Mouse (Mus musculus): ENCODE measurements around the gene Zfp277. TPM values are rescaled to one million over a fixed set of nuclear protein-coding genes. Genes with fewer than 3 reads are reported as not detected.

Gene Zfp277
- 10 to 100 TPM; 26.3 to 28.7 (median 26.9) TPM for total RNA-seq (2022)

GRCm38 (mm10) chr12:40445648-40446449, at the start of gene Zfp277, which contains the start of gene Dock4:
Zfp277 (minus strand) TSS chr12:40445902.
Dock4 (plus strand) TSS chr12:40445952.
- peak; percentile 99 for DNase-seq (ENCODE audit: low spot score in 2 of 2)

GRCm38 (mm10) chr12:40486047-40486837, 40.5 kb upstream of the Zfp277 start:
- no peak for DNase-seq (ENCODE audit: low spot score in 2 of 2)

GRCm38 (mm10) chr12:40485210-40485609, 39.5 kb upstream of the Zfp277 start:
- no peak for DNase-seq (ENCODE audit: low spot score in 2 of 2)

GRCm38 (mm10) chr12:40484224-40484623, 38.5 kb upstream of the Zfp277 start:
- no peak for DNase-seq (ENCODE audit: low spot score in 2 of 2)

- DNase-seq (ENCODE audit: low spot score in 2 of 2): no peak
Measured at GRCm38 (mm10) chr12:40477621-40478452, 32.1 kb upstream of the Zfp277 start.

- no peak for DNase-seq (ENCODE audit: low spot score in 2 of 2)
Measured at GRCm38 (mm10) chr12:40473709-40474108, 28.0 kb upstream of the Zfp277 start.

GRCm38 (mm10) chr12:40471649-40472399, 26.1 kb upstream of the Zfp277 start:
- no peak for DNase-seq (ENCODE audit: low spot score in 2 of 2)

GRCm38 (mm10) chr12:40469009-40469408, 23.3 kb upstream of the Zfp277 start:
- DNase-seq (ENCODE audit: low spot score in 2 of 2): no peak

GRCm38 (mm10) chr12:40468235-40468634, 22.5 kb upstream of the Zfp277 start:
- peak; percentile 47 to 53 for DNase-seq (ENCODE audit: low spot score in 2 of 2)

GRCm38 (mm10) chr12:40464282-40464681, 18.6 kb upstream of the Zfp277 start:
- DNase-seq (ENCODE audit: low spot score in 2 of 2): peak; percentile 55 to 59

- DNase-seq (ENCODE audit: low spot score in 2 of 2): no peak
Measured at GRCm38 (mm10) chr12:40463828-40464227, 18.1 kb upstream of the Zfp277 start.

- DNase-seq (ENCODE audit: low spot score in 2 of 2): no peak
Measured at GRCm38 (mm10) chr12:40462693-40463235, 17.1 kb upstream of the Zfp277 start.

- DNase-seq (ENCODE audit: low spot score in 2 of 2): no peak
Measured at GRCm38 (mm10) chr12:40459673-40460265, 14.1 kb upstream of the Zfp277 start.

- no peak for DNase-seq (ENCODE audit: low spot score in 2 of 2)
Measured at GRCm38 (mm10) chr12:40458977-40459376, 13.3 kb upstream of the Zfp277 start.

- no peak for DNase-seq (ENCODE audit: low spot score in 2 of 2)
Measured at GRCm38 (mm10) chr12:40456517-40456916, 10.8 kb upstream of the Zfp277 start.

GRCm38 (mm10) chr12:40449119-40449795, 3.6 kb upstream of the Zfp277 start:
- no peak for DNase-seq (ENCODE audit: low spot score in 2 of 2)

- no peak for DNase-seq (ENCODE audit: low spot score in 2 of 2)
Measured at GRCm38 (mm10) chr12:40447561-40448355, 2.1 kb upstream of the Zfp277 start.
